Mouse (Mus musculus): Measurements from ENCODE around the gene Rcsd1. TPM values are rescaled to one million over a fixed set of nuclear protein-coding genes. Genes with fewer than 3 reads are reported as not detected.
A peak's percentile ranks its signal among the peaks of the same experiment; 100 is the strongest.

The Rcsd1 gene
- total and polyA plus RNA-seq, 3 experiments = 57.2 to 81.5 (median 68.7) TPM

DNA sequence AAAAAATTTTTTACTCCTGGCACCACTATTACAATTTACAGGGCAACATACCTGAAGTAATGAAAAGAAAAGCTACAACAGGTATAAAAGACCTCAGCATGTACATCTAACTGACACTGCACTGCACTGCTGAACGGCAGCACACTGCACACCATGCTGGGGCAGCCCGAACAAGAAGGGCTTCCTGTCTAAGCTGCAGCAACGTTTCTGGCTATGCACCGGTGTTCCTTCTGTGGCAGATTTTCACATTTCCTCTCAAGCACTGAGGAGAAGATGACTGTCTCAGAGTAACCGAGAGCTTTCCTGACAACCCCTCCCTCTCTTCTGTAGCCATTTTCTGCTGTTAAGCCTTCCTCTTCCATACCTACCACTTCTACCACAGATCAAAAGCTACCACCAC lies 96.8 kb downstream of the Rcsd1 start:
- Histone ChIP-seq H3K27me3 (ENCODE audit: control insufficient read depth, insufficient read depth, low read length) (no peaks in the 10 kb centered on the region), H3K79me2 (replicated peaks; ENCODE audit: control insufficient read depth, insufficient read depth, low read length) (no peaks in the 10 kb centered on the region), H3K9ac (ENCODE audit: low read depth, low read length) (no peak overlapping the region), H3K36me3 (ENCODE audit: control insufficient read depth, insufficient read depth, low read length) (peaks cover 5% of the 10 kb centered on the region; the same call in 1 of the 2 replicates), H3K27ac (no peak overlapping the region; the same call in 1 of the 2 replicates), H3K4me3 (no peak overlapping the region), H3K4me1 (ENCODE audit: control insufficient read depth, insufficient read depth, low read length) (peaks cover 10% of the 10 kb centered on the region)
- TF ChIP-seq CTCF (IDR thresholded peaks at IDR 0.05) (no peak), POLR2A (IDR thresholded peaks at IDR 0.05; ENCODE audit: insufficient read depth, low read depth, low read length) (no peak), EP300 (IDR thresholded peaks at IDR 0.05; ENCODE audit: insufficient read depth, low read depth, low read length) (no peak)
- DNase-seq = no peak
- 31% methylated on average over 5 of the region's 5 CpGs for WGBS
- intact Hi-C loops (cut with DNase I) = no loop called here

GRCm38 (mm10) chr1:165610321-165610999 lies 99.1 kb downstream of the Rcsd1 start:
- TF ChIP-seq CTCF (IDR thresholded peaks at IDR 0.05) (no peak), POLR2A (IDR thresholded peaks at IDR 0.05; ENCODE audit: insufficient read depth, low read depth, low read length) (no peak), EP300 (IDR thresholded peaks at IDR 0.05; ENCODE audit: insufficient read depth, low read depth, low read length) (no peak)
- no peak for DNase-seq
- WGBS = 57% methylated on average over 9 of the region's 9 CpGs
- H3K4me3 ChIP-seq = no peak overlapping the region
- H3K4me1 ChIP-seq (ENCODE audit: control insufficient read depth, insufficient read depth, low read length) = peaks cover 1% of the 10 kb centered on the region; the same call in 1 of the 2 replicates
- no peak overlapping the region for H3K9ac ChIP-seq (ENCODE audit: low read depth, low read length)
- no peaks in the 10 kb centered on the region for H3K36me3 ChIP-seq (ENCODE audit: control insufficient read depth, insufficient read depth, low read length)
- H3K79me2 ChIP-seq (replicated peaks; ENCODE audit: control insufficient read depth, insufficient read depth, low read length) = no peaks in the 10 kb centered on the region
- H3K27ac ChIP-seq = peak overlapping the region; percentile 54
- intact Hi-C loops (cut with DNase I) = no loop called here
- no peaks in the 10 kb centered on the region for H3K27me3 ChIP-seq (ENCODE audit: control insufficient read depth, insufficient read depth, low read length)

- no peak overlapping the region for H3K4me3 ChIP-seq
- no peaks in the 10 kb centered on the region for H3K27me3 ChIP-seq (ENCODE audit: control insufficient read depth, insufficient read depth, low read length)
- no peak overlapping the region for H3K9ac ChIP-seq (ENCODE audit: low read depth, low read length)
- WGBS = 53% methylated on average over 7 of the region's 7 CpGs
- H3K36me3 ChIP-seq (ENCODE audit: control insufficient read depth, insufficient read depth, low read length) = no peaks in the 10 kb centered on the region
- H3K4me1 ChIP-seq (ENCODE audit: control insufficient read depth, insufficient read depth, low read length) = peaks cover 1% of the 10 kb centered on the region; the same call in 1 of the 2 replicates
- H3K27ac ChIP-seq = peak overlapping the region; percentile 3; the same call in 1 of the 2 replicates
- TF ChIP-seq CTCF (IDR thresholded peaks at IDR 0.05) = 0 out of 2 replicates have a peak, but pooled peaks have one; percentile 9
- no peak for TF ChIP-seq EP300 (IDR thresholded peaks at IDR 0.05; ENCODE audit: insufficient read depth, low read depth, low read length)
- intact Hi-C loops (cut with DNase I) = no loop called here
- no peaks in the 10 kb centered on the region for H3K79me2 ChIP-seq (replicated peaks; ENCODE audit: control insufficient read depth, insufficient read depth, low read length)
- no peak for DNase-seq
Measured at GRCm38 (mm10) chr1:165609495-165610320, 99.8 kb downstream of the Rcsd1 start.

DNA sequence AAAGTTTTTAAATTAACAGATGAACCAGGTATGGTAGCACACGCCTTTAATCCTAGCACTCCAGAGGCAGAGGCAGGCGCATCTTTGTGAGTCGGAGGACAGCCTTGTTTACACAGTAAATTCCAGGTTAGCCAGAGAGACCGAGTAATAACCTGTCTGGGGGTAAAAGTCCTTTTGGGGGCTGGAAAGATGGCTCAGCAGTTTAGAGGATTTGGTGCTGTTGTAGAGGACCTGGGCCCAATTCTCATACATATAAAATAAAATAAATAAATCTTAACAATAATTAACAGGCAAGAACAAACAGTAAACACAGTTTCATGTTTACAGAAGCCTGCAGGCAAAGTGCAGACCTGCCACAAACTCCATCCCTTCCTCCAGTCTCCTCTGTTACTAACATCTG lies 100.7 kb downstream of the Rcsd1 start:
- H3K9ac ChIP-seq (ENCODE audit: low read depth, low read length) = no peak overlapping the region
- H3K79me2 ChIP-seq (replicated peaks; ENCODE audit: control insufficient read depth, insufficient read depth, low read length) = no peaks in the 10 kb centered on the region
- TF ChIP-seq POLR2A (IDR thresholded peaks at IDR 0.05; ENCODE audit: insufficient read depth, low read depth, low read length) (no peak), EP300 (IDR thresholded peaks at IDR 0.05; ENCODE audit: insufficient read depth, low read depth, low read length) (no peak), CTCF (IDR thresholded peaks at IDR 0.05) (no peak)
- no peak overlapping the region for H3K4me3 ChIP-seq
- DNase-seq = no peak
- H3K4me1 ChIP-seq (ENCODE audit: control insufficient read depth, insufficient read depth, low read length) = peaks cover 1% of the 10 kb centered on the region; the same call in 1 of the 2 replicates
- H3K27ac ChIP-seq = no peak overlapping the region
- intact Hi-C loops (cut with DNase I) = no loop called here
- H3K27me3 ChIP-seq (ENCODE audit: control insufficient read depth, insufficient read depth, low read length) = no peaks in the 10 kb centered on the region
- no peaks in the 10 kb centered on the region for H3K36me3 ChIP-seq (ENCODE audit: control insufficient read depth, insufficient read depth, low read length)
- WGBS = 94% methylated on average over 4 of the region's 4 CpGs

DNA sequence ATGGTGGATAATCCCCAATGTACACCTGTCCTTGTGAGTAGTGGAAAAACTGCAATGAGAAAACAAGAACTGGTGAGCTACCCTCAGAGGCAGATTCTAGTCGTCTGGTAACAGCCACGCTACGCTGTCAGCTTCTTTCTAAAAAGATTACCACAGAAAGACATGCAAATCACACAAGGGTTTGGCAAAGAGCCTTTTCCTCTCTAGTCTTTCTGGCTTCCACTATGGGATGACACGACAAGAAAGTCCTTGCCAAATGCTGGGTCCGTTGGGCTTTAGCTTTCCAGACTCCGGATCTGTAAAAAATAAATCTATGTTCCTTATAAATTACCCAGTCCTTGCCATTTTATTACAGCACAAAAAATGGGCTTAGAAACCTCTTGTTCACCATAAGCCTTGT lies 103.8 kb downstream of the Rcsd1 start:
- Histone ChIP-seq H3K4me1 (ENCODE audit: control insufficient read depth, insufficient read depth, low read length) (no peaks in the 10 kb centered on the region; the same call in 1 of the 2 replicates), H3K9ac (ENCODE audit: low read depth, low read length) (no peak overlapping the region), H3K4me3 (no peak overlapping the region), H3K27ac (no peak overlapping the region), H3K27me3 (ENCODE audit: control insufficient read depth, insufficient read depth, low read length) (no peaks in the 10 kb centered on the region), H3K79me2 (replicated peaks; ENCODE audit: control insufficient read depth, insufficient read depth, low read length) (no peaks in the 10 kb centered on the region), H3K36me3 (ENCODE audit: control insufficient read depth, insufficient read depth, low read length) (no peaks in the 10 kb centered on the region)
- 49% methylated on average over 6 of the region's 6 CpGs for WGBS
- intact Hi-C loops (cut with DNase I) = loop anchor here (2.0 kb wide), 1 partner anchor 17 kb away; no protein-coding TSS in a partner anchor
- TF ChIP-seq POLR2A (IDR thresholded peaks at IDR 0.05; ENCODE audit: insufficient read depth, low read depth, low read length) (no peak), CTCF (IDR thresholded peaks at IDR 0.05) (no peak), EP300 (IDR thresholded peaks at IDR 0.05; ENCODE audit: insufficient read depth, low read depth, low read length) (no peak)
- no peak for DNase-seq

All from heart, adult 2 months (tissue).